Mouse (Mus musculus) neural tube, embryonic 11.5 days (tissue): ENCODE results near the gene Pllp. TPM values are rescaled to one million over a fixed set of nuclear protein-coding genes. Genes with fewer than 3 reads are reported as not detected.
A peak's percentile ranks its signal among the peaks of the same experiment; 100 is the strongest.

ENCODE experiments used
- ATAC-seq: fragments of 200-750 bp; cut with Nextera tagmentation; 2 replicates; pipeline ENCODE4 v1.8.0; 2017; ENCODE audit warnings: moderate number of reproducible peaks, mild to moderate bottlenecking, moderate TSS enrichment, moderate library complexity; ENCODE audit not compliant: insufficient read depth, low FRiP score, low TSS enrichment
- DNase-seq: peaks from one replicate; pipeline ENCODE4 v3.0.0-alpha.2; 2015; ENCODE audit warnings: low spot score
- H3K27ac ChIP-seq: fragments of 300-500 bp; sonication (generic); 2 replicates; pipeline ENCODE4 v1.5.1; 2014; ENCODE audit warnings: low read depth, mild to moderate bottlenecking, low read length
- H3K27me3 ChIP-seq: fragments of 300-500 bp; sonication (generic); 2 replicates; pipeline ENCODE4 v1.6.1; 2014; ENCODE audit warnings: mild to moderate bottlenecking, low read length, mixed read lengths; ENCODE audit not compliant: control insufficient read depth, insufficient read depth
- H3K36me3 ChIP-seq: fragments of 300-500 bp; sonication (generic); 2 replicates; pipeline ENCODE4 v1.6.1; 2014; ENCODE audit warnings: mild to moderate bottlenecking, low read length, moderate library complexity, mixed read lengths; ENCODE audit not compliant: control insufficient read depth, insufficient read depth
- H3K4me1 ChIP-seq: fragments of 300-500 bp; sonication (generic); 2 replicates; pipeline ENCODE4 v1.6.1; 2014; ENCODE audit warnings: low read length, mixed read lengths; ENCODE audit not compliant: control insufficient read depth, insufficient read depth
- H3K4me2 ChIP-seq: fragments of 300-500 bp; sonication (generic); 2 replicates; pipeline ENCODE4 v1.6.1; 2014; ENCODE audit warnings: low read depth, mild to moderate bottlenecking, moderate library complexity
- H3K4me3 ChIP-seq: fragments of 300-500 bp; sonication (generic); 2 replicates; pipeline ENCODE4 v1.5.1; 2014; ENCODE audit warnings: low read depth, low read length
- H3K9ac ChIP-seq: fragments of 300-500 bp; sonication (generic); 2 replicates; pipeline ENCODE4 v1.6.1; 2014; ENCODE audit warnings: mild to moderate bottlenecking, low read length
- H3K9me3 ChIP-seq: fragments of 300-500 bp; sonication (generic); 2 replicates; pipeline ENCODE4 v1.6.1; 2016; ENCODE audit warnings: low read length; ENCODE audit not compliant: control insufficient read depth
- WGBS: fragments of 180-500 bp; shearing (Covaris S2); extraction: QIAGEN DNeasy Blood & Tissue Kit; methylation state at CpG from one replicate; pipeline ENCODE4 v1.1.7; 2014; 5-methylcytosine and 5-hydroxymethylcytosine counted together
- polyA plus RNA-seq: library from polyadenylated mRNA; unstranded; fragments of >200 nt; fragmentation: Nextera tagmentation; extraction: Ambion mirVana; gene quantifications from 2 replicates; pipeline ENCODE4 v1.2.1, GENCODE M21; 2014

Pllp gene
- polyA plus RNA-seq, 1 experiment from 2014 or later: 0.56 TPM

DNA sequence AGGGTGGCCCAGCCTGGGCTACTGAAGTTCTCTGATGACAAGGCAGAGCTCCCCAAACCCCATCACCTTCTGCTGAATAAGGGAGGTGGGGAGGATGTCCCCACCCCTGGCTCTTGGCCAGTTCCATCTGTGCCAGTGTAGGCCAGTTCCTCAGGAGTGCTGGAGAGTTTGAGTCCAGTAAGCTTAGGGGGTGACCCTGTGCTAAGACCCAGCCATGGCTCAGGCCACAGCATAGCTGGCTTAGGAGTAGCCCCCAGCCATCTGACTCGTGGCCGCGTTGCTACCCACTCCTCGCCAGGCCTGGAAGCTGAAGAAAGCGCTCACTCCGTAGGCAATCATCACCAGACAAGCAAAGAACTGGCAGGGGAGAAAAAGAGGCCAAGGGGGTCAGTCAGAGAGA, 20.2 kb downstream of the Pllp start:
- Histone ChIP-seq H3K36me3 (peaks cover 9% of the 10 kb centered on the region; the same call in 1 of the 2 replicates), H3K9me3 (no peaks in the 10 kb centered on the region), H3K4me2 (no peak overlapping the region), H3K9ac (no peak overlapping the region), H3K4me1 (no peaks in the 10 kb centered on the region), H3K27me3 (no peaks in the 10 kb centered on the region), H3K4me3 (no peak overlapping the region), H3K27ac (no peak overlapping the region)
- ATAC-seq (0 out of 2 replicates have a peak, but pooled peaks have one; percentile 31), DNase-seq (no peak)
- 82% methylated on average over 6 of the region's 6 CpGs for whole genome bisulfite sequencing

DNA sequence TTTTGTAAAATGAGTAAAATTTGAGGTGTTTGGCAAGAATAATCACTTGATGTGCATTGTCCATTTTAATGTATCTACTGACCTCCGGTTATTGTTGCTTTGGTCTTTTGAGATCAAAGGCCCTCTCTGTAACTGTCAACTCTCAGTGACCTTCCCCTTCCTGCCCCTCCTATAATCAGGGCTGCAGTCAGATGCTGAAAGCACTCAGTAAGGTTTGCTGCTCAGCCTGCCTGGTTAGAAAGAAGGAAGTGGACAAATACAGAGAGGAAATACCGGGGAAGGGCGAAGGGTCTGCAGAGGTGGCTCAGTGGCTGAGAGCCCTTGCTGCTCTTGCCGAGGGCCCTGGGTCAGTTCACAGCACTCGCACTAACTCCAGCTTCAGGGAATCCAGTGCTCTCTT, 21.7 kb downstream of the Pllp start:
- no peaks in the 10 kb centered on the region for H3K4me1 ChIP-seq
- DNase-seq: no peak
- H3K27ac ChIP-seq: no peak overlapping the region
- no peak for ATAC-seq
- H3K9ac ChIP-seq: no peak overlapping the region
- H3K27me3 ChIP-seq: no peaks in the 10 kb centered on the region
- no peak overlapping the region for H3K4me2 ChIP-seq
- no peaks in the 10 kb centered on the region for H3K9me3 ChIP-seq
- peaks cover 12% of the 10 kb centered on the region for H3K36me3 ChIP-seq
- H3K4me3 ChIP-seq: no peak overlapping the region
- WGBS: 81% methylated on average over 5 of the region's 5 CpGs

DNA sequence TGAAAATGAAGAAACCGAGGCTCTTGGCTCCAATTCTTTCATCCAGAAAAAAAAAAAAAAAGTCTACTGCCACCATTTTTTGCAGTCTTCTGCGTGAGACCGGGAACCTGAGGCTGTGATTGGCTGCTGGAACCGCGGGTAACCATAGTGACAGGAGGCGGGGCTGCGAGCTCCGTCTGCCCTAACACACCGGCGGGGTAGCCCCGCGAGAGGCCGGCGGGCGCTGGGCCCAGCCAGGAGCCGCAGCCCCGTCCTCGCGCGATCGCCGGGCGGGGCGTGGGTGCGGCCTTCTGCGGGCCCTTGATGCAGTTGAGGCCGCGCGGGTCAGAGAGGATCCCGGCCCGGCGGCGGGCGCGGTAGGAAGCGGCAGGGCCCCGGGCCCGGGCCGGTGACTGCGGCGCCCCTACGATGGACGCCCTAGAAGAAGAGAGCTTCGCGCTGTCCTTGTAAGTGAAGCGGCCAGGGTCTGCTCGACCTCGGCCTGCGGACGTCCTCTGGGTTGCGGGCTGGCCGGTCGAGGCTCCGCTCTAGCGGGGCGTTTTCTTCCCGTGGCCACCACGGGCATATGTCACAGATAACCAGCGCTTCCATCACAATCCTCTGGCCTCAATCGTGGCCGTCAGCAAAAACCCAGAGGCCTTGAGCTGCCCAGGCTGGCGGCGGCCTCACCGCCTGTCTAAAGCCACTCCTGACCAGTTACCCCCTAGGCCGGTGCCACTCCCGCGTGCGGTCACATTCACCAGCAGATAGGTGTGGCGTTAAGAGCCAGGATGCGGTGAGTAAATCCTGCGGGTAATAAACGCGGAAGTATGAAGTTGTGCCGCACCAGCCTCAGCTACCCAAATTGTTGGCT, 29.4 kb downstream of the Pllp start, which contains the start of gene Arl2bp:
Gene Arl2bp, plus strand, starts transcription at position 145 of the 853 bp plus-strand sequence.
- H3K27ac ChIP-seq: peak within 1 kb of the TSS; percentile 81
- no peaks in the 10 kb centered on the region for H3K9me3 ChIP-seq
- ATAC-seq (peak; percentile 99), DNase-seq (peak; percentile 95)
- H3K9ac ChIP-seq: peak within 1 kb of the TSS; percentile 97
- H3K27me3 ChIP-seq: no peaks in the 10 kb centered on the region
- under 1% methylated on average over 73 of the region's 74 CpGs for WGBS
- H3K4me1 ChIP-seq: peaks cover 7% of the 10 kb centered on the region; the same call in 1 of the 2 replicates
- peak within 1 kb of the TSS; percentile 87 for H3K4me3 ChIP-seq
- H3K36me3 ChIP-seq: peaks cover 5% of the 10 kb centered on the region
- H3K4me2 ChIP-seq: peak within 1 kb of the TSS; percentile 67

DNA sequence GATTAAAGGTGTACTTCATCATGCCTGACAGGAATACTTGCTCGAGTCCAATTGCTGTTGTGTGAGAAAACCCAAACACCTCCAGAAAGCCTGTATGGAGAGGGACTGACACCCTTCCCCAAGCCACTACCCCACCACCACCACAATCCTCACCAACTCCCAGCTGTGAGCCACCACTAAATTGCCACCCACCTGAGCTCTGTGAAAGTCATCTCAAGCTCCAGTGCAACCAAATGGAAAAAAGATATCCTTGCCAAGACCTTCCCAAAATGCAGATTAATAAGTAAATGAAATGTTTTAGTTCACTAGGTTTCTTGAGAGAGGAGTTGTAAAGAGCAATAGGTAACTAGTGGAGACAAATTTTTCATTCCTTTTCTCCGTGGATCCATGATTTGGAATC, 31.4 kb downstream of the Pllp start:
- WGBS: 78% methylated on average over 2 of the region's 2 CpGs
- no peak overlapping the region for H3K4me2 ChIP-seq
- H3K27me3 ChIP-seq: no peaks in the 10 kb centered on the region
- H3K36me3 ChIP-seq: peaks cover 2% of the 10 kb centered on the region
- H3K4me1 ChIP-seq: peaks cover 7% of the 10 kb centered on the region; the same call in 1 of the 2 replicates
- H3K9ac ChIP-seq: no peak overlapping the region
- ATAC-seq: no peak
- H3K4me3 ChIP-seq: no peak overlapping the region
- no peaks in the 10 kb centered on the region for H3K9me3 ChIP-seq
- no peak overlapping the region for H3K27ac ChIP-seq
- DNase-seq: no peak

DNA sequence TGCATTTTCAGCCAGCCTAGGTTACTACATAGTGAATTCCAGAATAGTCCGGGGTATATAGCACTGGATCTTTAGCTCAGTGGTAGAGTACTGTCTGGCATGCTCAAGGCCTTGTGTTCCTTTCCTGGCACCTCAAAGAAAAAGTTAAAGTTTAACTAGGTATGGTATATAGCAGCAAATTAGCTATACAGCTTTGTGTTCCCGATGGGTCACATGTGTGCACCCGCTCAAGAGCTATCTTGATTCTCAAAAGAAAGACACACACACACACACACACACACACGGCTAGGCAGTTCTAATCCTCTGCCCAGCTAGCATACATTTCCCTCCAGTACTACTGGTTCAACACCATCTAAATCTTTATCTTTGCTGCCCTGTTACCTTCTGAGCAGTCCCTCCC, 35.7 kb downstream of the Pllp start:
- DNase-seq (no peak), ATAC-seq (no peak)
- Histone ChIP-seq H3K27ac (no peak overlapping the region), H3K4me1 (no peaks in the 10 kb centered on the region), H3K9ac (no peak overlapping the region), H3K27me3 (no peaks in the 10 kb centered on the region), H3K4me3 (no peak overlapping the region), H3K9me3 (no peaks in the 10 kb centered on the region), H3K4me2 (no peak overlapping the region), H3K36me3 (peaks cover 2% of the 10 kb centered on the region; the same call in 1 of the 2 replicates)
- WGBS: 84% methylated on average over 4 of the region's 4 CpGs

DNA sequence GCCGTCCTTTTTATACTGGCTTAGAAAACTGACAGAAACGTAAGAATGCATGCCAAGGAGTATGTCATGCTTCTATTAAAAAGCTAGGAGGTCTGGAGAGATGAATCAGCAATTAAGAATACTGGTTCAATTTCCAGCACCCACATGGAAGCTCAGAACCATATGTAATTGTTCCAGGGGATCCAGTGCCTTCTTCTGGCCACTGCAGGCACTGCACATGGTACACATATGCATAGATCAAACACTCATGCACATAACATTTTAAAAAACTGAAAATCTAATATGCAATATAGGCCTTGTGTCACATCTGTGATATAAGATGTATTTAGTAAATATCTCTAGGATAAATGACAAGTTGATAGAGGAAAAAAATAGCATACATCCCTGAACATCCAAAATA, 38.0 kb downstream of the Pllp start:
- H3K36me3 ChIP-seq: peaks cover 4% of the 10 kb centered on the region; the same call in 1 of the 2 replicates
- no peaks in the 10 kb centered on the region for H3K9me3 ChIP-seq
- ATAC-seq (no peak), DNase-seq (no peak)
- H3K4me1 ChIP-seq: no peaks in the 10 kb centered on the region
- no peak overlapping the region for H3K9ac ChIP-seq
- WGBS: 91% methylated on average over 2 of the region's 2 CpGs
- H3K27me3 ChIP-seq: no peaks in the 10 kb centered on the region
- no peak overlapping the region for H3K4me2 ChIP-seq
- no peak overlapping the region for H3K4me3 ChIP-seq
- no peak overlapping the region for H3K27ac ChIP-seq

DNA sequence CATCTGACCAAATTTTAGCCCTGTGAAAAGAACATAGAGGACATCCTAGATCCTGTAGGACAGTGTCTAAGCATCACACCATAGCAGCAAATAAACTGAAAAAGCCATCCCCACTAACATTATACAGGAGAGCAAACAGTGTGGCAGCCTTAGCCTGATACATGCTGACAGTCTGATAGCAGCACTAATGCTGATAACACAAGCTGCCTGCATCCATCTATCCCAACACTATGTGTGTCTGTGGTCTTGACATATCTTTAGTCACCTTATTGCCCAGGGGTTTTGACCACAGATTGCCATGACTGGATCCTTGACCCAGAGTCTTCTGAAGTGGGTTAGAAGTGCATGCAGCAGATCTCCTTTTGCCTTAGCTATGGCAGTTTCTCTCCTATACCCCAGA, 41.1 kb downstream of the Pllp start:
- DNase-seq (no peak), ATAC-seq (no peak)
- Histone ChIP-seq H3K27me3 (no peaks in the 10 kb centered on the region), H3K4me2 (no peak overlapping the region), H3K9ac (no peak overlapping the region), H3K4me1 (no peaks in the 10 kb centered on the region), H3K36me3 (0 out of 2 replicates have a peak, but pooled peaks cover 2% of the 10 kb centered on the region), H3K4me3 (no peak overlapping the region), H3K9me3 (no peaks in the 10 kb centered on the region), H3K27ac (no peak overlapping the region)

DNA sequence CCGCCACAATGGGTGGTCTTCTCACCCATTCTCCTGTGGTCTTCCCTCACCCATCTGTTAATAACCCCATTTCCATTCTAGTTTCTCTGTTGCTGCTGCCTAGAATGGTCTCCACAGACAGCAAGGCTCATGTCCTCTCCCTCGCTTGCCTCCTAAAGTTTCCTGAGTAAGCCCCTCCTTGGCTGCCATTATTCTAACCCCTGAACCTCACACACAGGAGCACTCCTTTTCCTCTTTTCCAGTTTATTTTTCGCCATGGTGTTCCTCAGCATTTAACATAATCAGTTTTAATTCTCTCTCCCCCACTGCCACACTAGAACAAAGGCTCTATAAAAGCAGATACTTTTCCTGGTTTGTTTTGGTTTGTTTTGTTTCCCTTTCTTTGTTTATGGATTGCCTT, 43.1 kb downstream of the Pllp start:
- H3K9me3 ChIP-seq: no peaks in the 10 kb centered on the region
- H3K4me1 ChIP-seq: no peaks in the 10 kb centered on the region
- WGBS: 87% methylated on average over 3 of the region's 3 CpGs
- no peak overlapping the region for H3K4me2 ChIP-seq
- H3K4me3 ChIP-seq: no peak overlapping the region
- H3K27me3 ChIP-seq: no peaks in the 10 kb centered on the region
- DNase-seq: no peak
- ATAC-seq: no peak
- 0 out of 2 replicates have a peak, but pooled peaks cover 2% of the 10 kb centered on the region for H3K36me3 ChIP-seq
- no peak overlapping the region for H3K27ac ChIP-seq
- H3K9ac ChIP-seq: no peak overlapping the region

DNA sequence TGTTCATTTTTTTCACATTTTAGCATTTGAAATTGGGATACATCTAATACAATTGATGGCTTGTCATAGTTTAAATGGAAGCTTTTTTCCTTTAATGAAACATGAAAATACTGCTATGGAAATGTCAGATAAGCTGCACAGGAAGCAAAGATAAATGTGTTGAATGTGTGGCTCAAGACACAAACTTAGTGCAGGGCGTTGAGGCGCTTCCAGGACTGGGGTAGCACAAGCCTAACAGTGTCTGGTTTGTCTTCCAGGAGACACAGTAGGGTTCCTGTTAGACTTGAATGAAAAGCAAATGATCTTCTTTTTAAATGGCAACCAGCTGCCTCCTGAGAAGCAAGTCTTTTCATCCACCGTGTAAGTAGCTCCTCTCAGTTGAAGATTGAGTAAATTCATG, 46.6 kb downstream of the Pllp start:
- ATAC-seq (no peak), DNase-seq (no peak)
- Histone ChIP-seq H3K4me1 (no peaks in the 10 kb centered on the region), H3K4me3 (no peak overlapping the region), H3K27me3 (no peaks in the 10 kb centered on the region), H3K9me3 (no peaks in the 10 kb centered on the region), H3K36me3 (peaks cover 3% of the 10 kb centered on the region), H3K27ac (no peak overlapping the region), H3K4me2 (no peak overlapping the region), H3K9ac (no peak overlapping the region)
- WGBS: 50% methylated on average over 3 of the region's 3 CpGs
